Mouse (Mus musculus): ENCODE results near the gene Capns2.

DNA sequence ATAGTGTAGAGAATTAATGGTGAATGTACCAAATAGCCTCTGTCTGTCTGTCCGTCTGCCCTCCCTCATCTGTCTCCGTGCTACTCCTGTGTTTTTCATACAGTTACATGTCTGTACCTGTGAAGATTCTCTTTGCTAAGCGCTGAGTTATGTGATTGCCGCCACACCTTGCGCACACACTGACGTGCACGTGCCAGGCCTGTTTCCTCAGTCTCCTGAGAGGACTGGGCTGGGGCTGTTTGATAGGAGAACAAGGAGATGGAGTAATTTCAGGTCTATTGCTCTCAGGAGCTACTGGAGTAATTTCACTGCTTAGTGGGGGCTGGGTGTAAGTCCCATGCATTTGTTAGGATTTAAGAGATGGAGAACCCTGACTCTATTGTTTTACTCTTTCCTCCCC, 6.2 kb upstream of the Capns2 start:
- TF ChIP-seq POLR2A (IDR thresholded peaks at IDR 0.05; ENCODE audit: low read depth, low read length) (no peak), CTCF (IDR thresholded peaks at IDR 0.05; ENCODE audit: borderline replicate concordance, insufficient read depth, low read length) (no peak)
